9 mouse cellular contexts compared by ENCODE assay signal in genomic region chr2:172833196-172833595, GRCm38 (mm10).
DNase-seq lines count a peak whose midpoint lies in the region; ATAC-seq lines count a peak whose summit lies in the region.
"Had no signal": no experiment of that assay in that cellular context is flagged by ENCODE, and none has a peak within 500 bp of the region (broad histone marks: within the 10 kb centered on the region; RNA-seq: fewer than 3 reads in every experiment).

No protein-coding gene starts in this region.

- no peak overlapping the region for H3K9ac ChIP-seq in liver, embryonic 12.5 days
- H3K9ac ChIP-seq in neural tube, embryonic 14.5 days (replicated peaks; ENCODE audit: low read depth, low read length): no peak overlapping the region
- H3K9ac ChIP-seq: liver, embryonic 14.5 days had no signal

- H3K4me2 ChIP-seq in liver, embryonic 12.5 days: no peak overlapping the region
- no peak overlapping the region for H3K4me2 ChIP-seq in neural tube, embryonic 14.5 days (ENCODE audit: low read depth, low read length)

- H3K27ac ChIP-seq in liver, embryonic 12.5 days: no peak overlapping the region
- H3K27ac ChIP-seq in neural tube, embryonic 14.5 days (ENCODE audit: low read depth, low read length): no peak overlapping the region
- H3K27ac ChIP-seq: liver, embryonic 14.5 days had no signal

- ATAC-seq in liver, embryonic 12.5 days: no peak
- peak; percentile 49; the same call in 1 of the 2 replicates for ATAC-seq in neural tube, embryonic 14.5 days (ENCODE audit: low read depth)

- WGBS in liver, embryonic 12.5 days (ENCODE audit: insufficient replicate concordance): 47% methylated on average over 2 of the region's 2 CpGs
- 22% methylated on average over 2 of the region's 2 CpGs for WGBS in neural tube, embryonic 14.5 days

- H3K4me1 ChIP-seq in liver, embryonic 12.5 days: no peaks in the 10 kb centered on the region
- H3K4me1 ChIP-seq in neural tube, embryonic 14.5 days (ENCODE audit: control insufficient read depth, insufficient read depth, low read length): no peaks in the 10 kb centered on the region

- 0 out of 2 replicates have a peak, but pooled peaks cover 5% of the 10 kb centered on the region for H3K27me3 ChIP-seq in liver, embryonic 12.5 days (replicated peaks)
- H3K27me3 ChIP-seq in neural tube, embryonic 14.5 days (ENCODE audit: control insufficient read depth, insufficient read depth, low read length): no peaks in the 10 kb centered on the region

- H3K4me3 ChIP-seq in liver, embryonic 12.5 days: no peak overlapping the region
- H3K4me3 ChIP-seq in neural tube, embryonic 14.5 days (ENCODE audit: low read depth, low read length): no peak overlapping the region

- peak; percentile 18 for DNase-seq in liver
- peak; percentile 78 for DNase-seq in adrenal gland, postnatal 10 days
- DNase-seq in cerebellum, adult 9-10 months: peak; percentile 43
- peak; percentile 74 for DNase-seq in heart, postnatal 4 days
- DNase-seq in spleen, postnatal 14 days (ENCODE audit: low spot score in 2 of 2): no peak
- DNase-seq in thymus, adult 18-20 months: no peak

- no peaks in the 10 kb centered on the region for H3K9me3 ChIP-seq in liver, embryonic 12.5 days (replicated peaks)
- H3K9me3 ChIP-seq in neural tube, embryonic 14.5 days (ENCODE audit: control insufficient read depth, low read length): no peaks in the 10 kb centered on the region

- no peaks in the 10 kb centered on the region for H3K36me3 ChIP-seq in liver, embryonic 12.5 days
- H3K36me3 ChIP-seq in neural tube, embryonic 14.5 days (ENCODE audit: control insufficient read depth, insufficient read depth, low read length): no peaks in the 10 kb centered on the region

Comparison
In these comparisons a context has a peak if more than half of its experiments do, and no peak if none do; other contexts are left out.
1. DNase-seq: peak in liver (single experiment), adrenal gland, postnatal 10 days (single experiment), cerebellum, adult 9-10 months (single experiment) and heart, postnatal 4 days (single experiment); none in spleen, postnatal 14 days (0 of 2) and thymus, adult 18-20 months (0 of 2).